Mouse (Mus musculus) liver, embryonic 12.5 days (tissue): ENCODE data around the gene Gm17720. TPM values are rescaled to one million over a fixed set of nuclear protein-coding genes. Genes with fewer than 3 reads are reported as not detected.
"Not testable (repeated sequence)": the region's sequence is repeated elsewhere in the genome, so short reads cannot be mapped to it uniquely, and the experiment has no call there.

Experiments used
- ATAC-seq: fragments of 200-750 bp; cut with Nextera tagmentation; 2 replicates; pipeline ENCODE4 v1.8.0; 2017; ENCODE audit warnings: moderate number of reproducible peaks, mild to moderate bottlenecking, moderate library complexity
- H3K27ac ChIP-seq: fragments of 300-500 bp; sonication (generic); 2 replicates; pipeline ENCODE4 v1.5.1; 2016; ENCODE audit warnings: mild to moderate bottlenecking
- H3K27me3 ChIP-seq: fragments of 300-500 bp; sonication (generic); replicated peaks from 2 replicates; pipeline ENCODE4 v1.6.1; 2016; ENCODE audit warnings: mild to moderate bottlenecking, moderate library complexity
- H3K36me3 ChIP-seq: fragments of 300-500 bp; sonication (generic); 2 replicates; pipeline ENCODE4 v1.6.1; 2016; ENCODE audit warnings: mild to moderate bottlenecking, moderate library complexity
- H3K4me1 ChIP-seq: fragments of 300-500 bp; sonication (generic); 2 replicates; pipeline ENCODE4 v1.6.1; 2016
- H3K4me2 ChIP-seq: fragments of 300-500 bp; sonication (generic); 2 replicates; pipeline ENCODE4 v1.6.1; 2016; ENCODE audit warnings: mild to moderate bottlenecking, moderate library complexity
- H3K4me3 ChIP-seq: fragments of 300-500 bp; sonication (generic); 2 replicates; pipeline ENCODE4 v1.5.1; 2016; ENCODE audit warnings: mild to moderate bottlenecking, moderate library complexity
- H3K9ac ChIP-seq: fragments of 300-500 bp; sonication (generic); 2 replicates; pipeline ENCODE4 v1.6.1; 2016; ENCODE audit warnings: mild to moderate bottlenecking, moderate library complexity
- H3K9me3 ChIP-seq: fragments of 300-500 bp; sonication (generic); replicated peaks from 2 replicates; pipeline ENCODE4 v1.6.1; 2016; ENCODE audit warnings: mild to moderate bottlenecking, moderate library complexity
- WGBS: fragments of 180-500 bp; shearing (Covaris S2); methylation state at CpG from one replicate; pipeline ENCODE4 v1.1.7; 2016; ENCODE audit not compliant: insufficient replicate concordance; 5-methylcytosine and 5-hydroxymethylcytosine counted together
- polyA plus RNA-seq: library from polyadenylated mRNA; unstranded; fragments of >200 nt; fragmentation: Nextera tagmentation; extraction: Ambion mirVana; gene quantifications from 2 replicates; pipeline ENCODE4 v1.2.1, GENCODE M21; 2016

The Gm17720 gene
- polyA plus RNA-seq, 1 experiment from 2014 or later = not detected

DNA sequence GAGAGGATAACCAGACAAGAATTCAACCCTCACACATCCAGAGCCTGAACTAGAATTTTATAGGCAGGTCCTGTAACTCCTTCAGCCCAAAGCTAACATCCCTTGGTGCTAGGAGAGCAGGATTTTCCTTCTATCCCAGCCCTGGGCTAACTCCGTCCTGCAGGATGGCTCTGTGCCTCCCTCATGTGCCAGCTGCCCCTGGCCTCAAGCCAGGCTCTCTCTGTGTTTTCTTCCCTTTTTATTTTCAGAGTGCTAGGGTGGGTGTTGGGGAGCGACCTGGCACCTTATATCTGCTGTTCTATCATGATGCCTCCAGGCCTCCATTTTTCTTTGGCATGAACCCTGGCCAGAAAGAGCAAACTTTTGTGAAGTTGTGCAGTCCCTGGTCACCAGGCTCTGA lies 66.4 kb downstream of the Gm17720 start:
- Histone ChIP-seq H3K4me2 (no peak overlapping the region), H3K4me1 (no peaks in the 10 kb centered on the region), H3K27me3 (no peaks in the 10 kb centered on the region), H3K36me3 (no peaks in the 10 kb centered on the region), H3K27ac (no peak overlapping the region), H3K9ac (no peak overlapping the region), H3K4me3 (no peak overlapping the region), H3K9me3 (no peaks in the 10 kb centered on the region)
- no peak for ATAC-seq
- WGBS = 52% methylated on average over 2 of the region's 2 CpGs

DNA sequence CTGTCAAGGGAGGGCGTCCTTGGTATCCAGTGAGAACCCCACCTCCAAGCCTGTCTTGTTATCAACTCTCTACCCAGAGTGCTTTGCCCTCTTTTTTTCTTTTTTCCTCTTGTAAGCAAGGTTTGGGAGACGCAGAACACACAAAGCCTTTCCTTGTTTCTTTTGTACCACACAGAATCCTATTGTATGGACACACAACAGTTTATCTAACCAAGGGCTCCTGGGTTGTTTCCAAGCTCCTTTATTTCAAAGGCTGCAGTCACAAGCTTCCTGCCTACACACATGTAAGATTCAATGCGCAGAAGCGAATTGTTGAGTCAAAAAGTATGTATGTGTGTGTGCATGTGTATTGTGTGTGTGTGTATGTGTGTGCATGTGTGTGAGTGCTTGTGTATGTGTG lies 68.2 kb downstream of the Gm17720 start:
- Histone ChIP-seq H3K36me3 (no peaks in the 10 kb centered on the region), H3K4me2 (no peak overlapping the region), H3K9me3 (no peaks in the 10 kb centered on the region), H3K9ac (no peak overlapping the region), H3K27ac (no peak overlapping the region), H3K27me3 (no peaks in the 10 kb centered on the region), H3K4me1 (no peaks in the 10 kb centered on the region), H3K4me3 (no peak overlapping the region)
- no peak for ATAC-seq
- WGBS = 65% methylated on average over 4 of the region's 4 CpGs

DNA sequence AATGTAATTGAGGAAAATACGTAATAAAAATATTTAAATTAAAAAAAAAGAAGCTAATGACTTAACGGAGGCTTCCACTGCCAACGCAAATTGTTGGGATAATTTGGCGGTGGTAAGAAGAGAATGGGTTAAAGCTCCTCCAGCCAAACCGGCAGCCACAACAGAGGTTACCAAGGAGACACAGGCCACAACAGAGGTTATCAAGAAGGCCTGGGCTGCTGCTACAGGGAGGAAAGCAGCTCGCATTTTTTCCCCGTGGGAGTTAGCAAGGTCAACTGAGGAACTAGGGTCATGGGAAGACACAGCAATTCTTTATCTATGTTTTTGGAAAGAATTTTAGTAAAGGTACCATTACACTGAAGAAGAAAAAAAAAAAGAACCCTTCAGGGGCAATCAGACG lies 68.8 kb downstream of the Gm17720 start:
- H3K9me3 ChIP-seq, H3K36me3 ChIP-seq, H3K27ac ChIP-seq, H3K27me3 ChIP-seq, H3K4me3 ChIP-seq, H3K4me1 ChIP-seq, ATAC-seq, H3K4me2 ChIP-seq, H3K9ac ChIP-seq: not testable (repeated sequence)
- 34% methylated on average over 8 of the region's 8 CpGs for WGBS

Other genes with a start within 250 kb of the Gm17720 start
- 3.0 and 3.3 TPM in 2 replicates for gene Phlpp2, start 234.2 kb downstream of the Gm17720 start, polyA plus RNA-seq
- 0.07 and 0.15 TPM in 2 replicates for gene Marveld3, start 140.6 kb downstream of the Gm17720 start, polyA plus RNA-seq
- 0.10 and 0.13 TPM in 2 replicates for gene Tat, start 112.3 kb downstream of the Gm17720 start, polyA plus RNA-seq
- gene Chst4, start 63.0 kb downstream of the Gm17720 start, polyA plus RNA-seq = not detected in 2 replicates
- 1.2 and 1.3 TPM in 2 replicates for gene Zfp612, start 23.0 kb downstream of the Gm17720 start, polyA plus RNA-seq
- not detected in 2 replicates for gene Gm21964, start 1.5 kb downstream of the Gm17720 start, polyA plus RNA-seq
- gene Calb2, start 65.5 kb upstream of the Gm17720 start, polyA plus RNA-seq = 0.08 TPM in 1 of 2 replicates, not detected in the other
- 5.7 and 5.8 TPM in 2 replicates for gene Cmtr2, start 112.9 kb upstream of the Gm17720 start, polyA plus RNA-seq
- 0.04 and 0.06 TPM in 2 replicates for gene Hydin, start 164.2 kb upstream of the Gm17720 start, polyA plus RNA-seq